Mouse (Mus musculus) neutrophil, adult 5-6 weeks (primary cell): ENCODE data around the gene Mvk. TPM values are rescaled to one million over a fixed set of nuclear protein-coding genes. Genes with fewer than 3 reads are reported as not detected.

Experiments
- ATAC-seq: fragments of 151-379, 151-347 bp; 2 replicates; pipeline ENCODE4 v1.8.0; 2017; ENCODE audit warnings: mild to moderate bottlenecking, moderate TSS enrichment; ENCODE audit not compliant: insufficient number of reproducible peaks, poor library complexity, low FRiP score, severe bottlenecking; ENCODE audit errors: extremely low read depth
- total RNA-seq: library from RNA; stranded (forward); fragments of 200-1000 nt; gene quantifications from 2 replicates; pipeline ENCODE4 v1.2.3, GENCODE M21; 2017

Mvk gene
- total RNA-seq, 1 experiment from 2014 or later = 2.0 TPM

- ATAC-seq = no peak
Observed at GRCm38 (mm10) chr5:114444368-114444692, 261 bp downstream of the Mvk start.

- no peak for ATAC-seq
Observed at GRCm38 (mm10) chr5:114449011-114449410, 4.9 kb downstream of the Mvk start.

- no peak for ATAC-seq
Observed at GRCm38 (mm10) chr5:114456287-114456686, 12.2 kb downstream of the Mvk start.

GRCm38 (mm10) chr5:114456995-114457605 lies 13.0 kb downstream of the Mvk start:
- no peak for ATAC-seq

GRCm38 (mm10) chr5:114461238-114461637 lies 17.2 kb downstream of the Mvk start:
- peak; percentile 45 for ATAC-seq

- ATAC-seq = no peak
Observed at GRCm38 (mm10) chr5:114462067-114463040, 18.3 kb downstream of the Mvk start.

GRCm38 (mm10) chr5:114464561-114464960 lies 20.5 kb downstream of the Mvk start:
- ATAC-seq = no peak

GRCm38 (mm10) chr5:114465641-114466040 lies 21.6 kb downstream of the Mvk start:
- ATAC-seq = no peak

GRCm38 (mm10) chr5:114467019-114467418 lies 22.9 kb downstream of the Mvk start:
- ATAC-seq = no peak

- no peak for ATAC-seq
Observed at GRCm38 (mm10) chr5:114467430-114467829, 23.4 kb downstream of the Mvk start.

- no peak for ATAC-seq
Observed at GRCm38 (mm10) chr5:114468007-114468406, 23.9 kb downstream of the Mvk start.

- no peak for ATAC-seq
Observed at GRCm38 (mm10) chr5:114470359-114470758, 26.3 kb downstream of the Mvk start.

- ATAC-seq = no peak
Observed at GRCm38 (mm10) chr5:114474741-114475491, 30.8 kb downstream of the Mvk start.

GRCm38 (mm10) chr5:114478267-114478666 lies 34.2 kb downstream of the Mvk start:
- no peak for ATAC-seq

GRCm38 (mm10) chr5:114482587-114483011 lies 38.5 kb downstream of the Mvk start:
- no peak for ATAC-seq

- ATAC-seq = no peak
Observed at GRCm38 (mm10) chr5:114485685-114486084, 41.6 kb downstream of the Mvk start.

- no peak for ATAC-seq
Observed at GRCm38 (mm10) chr5:114489570-114489969, 45.5 kb downstream of the Mvk start.

- ATAC-seq = no peak
Observed at GRCm38 (mm10) chr5:114490241-114490640, 46.2 kb downstream of the Mvk start.

- no peak for ATAC-seq
Observed at GRCm38 (mm10) chr5:114494761-114495160, 50.7 kb downstream of the Mvk start.

- no peak for ATAC-seq
Observed at GRCm38 (mm10) chr5:114501252-114501651, 57.2 kb downstream of the Mvk start.
